Mouse (Mus musculus) limb, embryonic 10.5 days (tissue): Measurements from ENCODE around the gene Ppp1r35. TPM values are rescaled to one million over a fixed set of nuclear protein-coding genes. Genes with fewer than 3 reads are reported as not detected.

Experiments
- DNase-seq: peaks from one replicate; pipeline ENCODE4 v3.0.0-alpha.2; 2017; ENCODE audit warnings: low spot score
- H3K27ac ChIP-seq: fragments of 300-500 bp; sonication (generic); 2 replicates; pipeline ENCODE4 v1.5.1; 2016; ENCODE audit warnings: mild to moderate bottlenecking
- H3K27me3 ChIP-seq: fragments of 300-500 bp; sonication (generic); 2 replicates; pipeline ENCODE4 v1.6.1; 2016; ENCODE audit warnings: low read depth, mild to moderate bottlenecking; ENCODE audit not compliant: poor library complexity, severe bottlenecking
- H3K36me3 ChIP-seq: fragments of 300-500 bp; sonication (generic); 2 replicates; pipeline ENCODE4 v1.6.1; 2016; ENCODE audit warnings: mild to moderate bottlenecking, moderate library complexity
- H3K4me1 ChIP-seq: fragments of 300-500 bp; sonication (generic); 2 replicates; pipeline ENCODE4 v1.6.1; 2016
- H3K4me3 ChIP-seq: fragments of 300-500 bp; sonication (generic); 2 replicates; pipeline ENCODE4 v1.5.1; 2016; ENCODE audit warnings: mild to moderate bottlenecking, moderate library complexity
- H3K9me3 ChIP-seq: fragments of 300-500 bp; sonication (generic); replicated peaks from 2 replicates; pipeline ENCODE4 v1.6.1; 2016; ENCODE audit warnings: mild to moderate bottlenecking
- WGBS: fragments of 180-500 bp; shearing (Covaris S2); methylation state at CpG from one replicate; pipeline ENCODE4 v1.1.7; 2016; 5-methylcytosine and 5-hydroxymethylcytosine counted together
- polyA plus RNA-seq: library from polyadenylated mRNA; unstranded; fragments of >200 nt; fragmentation: Nextera tagmentation; extraction: Ambion mirVana; gene quantifications from 2 replicates; pipeline ENCODE4 v1.2.1, GENCODE M21; 2016

The Ppp1r35 gene
- 47.0 and 49.5 TPM in 2 replicates for polyA plus RNA-seq

DNA sequence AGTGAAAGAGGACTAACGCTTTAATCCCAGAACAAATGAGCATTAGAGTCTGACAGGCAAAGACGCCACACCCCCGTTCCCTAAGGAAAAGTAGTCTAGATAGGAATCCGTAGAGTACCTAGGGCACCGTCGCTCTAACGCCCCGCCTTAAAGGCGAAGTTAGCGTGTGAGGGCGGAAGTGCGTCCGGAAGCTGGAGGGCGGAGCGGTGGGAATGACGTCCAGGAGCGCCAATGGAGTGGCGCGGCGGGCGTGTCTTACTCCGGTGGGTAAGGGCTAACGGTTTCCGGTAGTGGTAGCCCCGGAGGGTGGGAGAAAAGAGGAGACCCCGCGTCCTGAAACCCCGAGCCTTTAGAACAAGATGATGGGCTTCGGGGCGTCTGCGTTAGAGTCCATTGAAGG, at the start of gene Ppp1r35:
Gene Ppp1r35 (plus strand): TSS at position 215 of the 400 bp plus-strand sequence.
- Histone ChIP-seq H3K27ac (peak within 1 kb of the TSS; percentile 92), H3K4me1 (peaks cover 42% of the 10 kb centered on the region), H3K4me3 (peak within 1 kb of the TSS; percentile 96), H3K27me3 (no peaks in the 10 kb centered on the region), H3K36me3 (peaks cover 40% of the 10 kb centered on the region), H3K9me3 (no peaks in the 10 kb centered on the region)
- WGBS, result under 1% methylated on average over 31 of the region's 31 CpGs
- peak; percentile 99 for DNase-seq

DNA sequence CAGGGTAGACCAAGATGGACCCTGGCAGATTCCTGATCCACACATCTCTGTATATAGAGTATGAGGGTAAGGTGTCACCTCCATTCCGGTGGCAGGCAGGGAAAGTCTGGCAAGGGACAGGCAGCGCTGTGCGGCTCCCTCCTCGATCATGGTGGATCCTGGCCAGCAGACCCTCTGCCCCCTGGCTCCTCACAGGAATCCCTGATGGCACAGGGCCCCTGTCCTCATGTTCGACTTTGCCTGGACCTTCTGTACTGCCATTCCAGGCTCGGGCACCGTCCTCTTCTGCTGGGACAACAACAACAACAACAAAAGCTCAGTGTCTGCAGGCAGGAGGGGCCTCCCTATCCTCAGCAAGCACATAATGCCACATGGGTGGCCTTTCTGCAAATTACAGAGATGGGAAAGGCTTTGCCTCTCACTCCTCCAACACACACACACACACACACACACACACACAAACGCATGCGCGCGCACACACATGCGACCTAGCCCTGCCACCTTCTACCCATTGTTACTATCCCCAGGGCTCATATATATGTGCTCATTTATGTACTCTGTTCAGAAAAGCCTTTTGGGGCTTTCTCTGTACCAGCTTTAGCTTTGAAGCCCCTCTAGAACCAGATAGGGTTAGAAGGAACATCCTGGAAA, 44.9 kb upstream of the Ppp1r35 start:
- peaks cover 39% of the 10 kb centered on the region for H3K4me1 ChIP-seq
- peaks cover 54% of the 10 kb centered on the region for H3K36me3 ChIP-seq
- peaks cover 3% of the 10 kb centered on the region; the same call in 1 of the 2 replicates for H3K27me3 ChIP-seq
- peak overlapping the region; percentile 78; the same call in 1 of the 2 replicates for H3K27ac ChIP-seq
- DNase-seq, result no peak
- H3K4me3 ChIP-seq, result peak overlapping the region; percentile 2; the same call in 1 of the 2 replicates
- WGBS, result 87% methylated on average over 12 of the region's 12 CpGs
- no peaks in the 10 kb centered on the region for H3K9me3 ChIP-seq

DNA sequence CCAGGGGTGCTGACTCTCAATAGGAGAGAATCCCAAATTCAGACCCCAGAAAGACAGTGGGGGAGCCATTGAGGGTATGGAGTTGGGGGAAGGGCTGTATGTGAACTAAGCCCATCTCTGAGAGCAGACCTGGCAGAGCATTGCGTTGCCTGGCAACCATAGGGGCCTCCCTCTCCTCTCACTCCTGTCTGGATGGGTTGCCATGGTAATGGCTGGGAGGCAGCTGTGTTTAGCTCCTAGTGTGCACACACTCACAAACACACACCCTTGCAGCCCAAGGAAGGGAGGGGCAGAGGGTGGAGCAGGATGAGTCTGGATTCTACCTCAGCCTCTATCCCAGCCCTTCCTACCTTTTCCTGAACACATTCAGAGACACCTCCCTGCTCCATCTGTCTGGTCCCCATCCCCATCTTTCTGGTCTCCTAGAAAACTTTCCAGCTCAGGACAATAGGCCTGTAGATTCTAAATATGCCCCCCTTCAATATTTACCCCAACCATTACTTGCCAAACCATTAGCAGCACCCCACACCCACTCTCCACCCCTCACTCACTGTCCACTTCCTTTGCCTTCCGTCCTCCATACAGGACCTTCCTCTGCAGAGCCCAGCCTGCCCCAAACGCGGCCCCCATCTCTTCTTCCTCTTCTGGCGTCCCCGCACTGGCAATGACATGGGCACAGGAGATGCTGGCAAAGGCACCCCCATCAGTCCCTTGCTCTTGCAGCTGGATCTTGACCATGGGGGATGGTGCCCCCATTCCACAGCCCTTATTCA, 44.2 kb upstream of the Ppp1r35 start:
- Histone ChIP-seq H3K36me3 (peaks cover 54% of the 10 kb centered on the region), H3K4me3 (peak overlapping the region; percentile 2), H3K4me1 (peaks cover 46% of the 10 kb centered on the region)

DNA sequence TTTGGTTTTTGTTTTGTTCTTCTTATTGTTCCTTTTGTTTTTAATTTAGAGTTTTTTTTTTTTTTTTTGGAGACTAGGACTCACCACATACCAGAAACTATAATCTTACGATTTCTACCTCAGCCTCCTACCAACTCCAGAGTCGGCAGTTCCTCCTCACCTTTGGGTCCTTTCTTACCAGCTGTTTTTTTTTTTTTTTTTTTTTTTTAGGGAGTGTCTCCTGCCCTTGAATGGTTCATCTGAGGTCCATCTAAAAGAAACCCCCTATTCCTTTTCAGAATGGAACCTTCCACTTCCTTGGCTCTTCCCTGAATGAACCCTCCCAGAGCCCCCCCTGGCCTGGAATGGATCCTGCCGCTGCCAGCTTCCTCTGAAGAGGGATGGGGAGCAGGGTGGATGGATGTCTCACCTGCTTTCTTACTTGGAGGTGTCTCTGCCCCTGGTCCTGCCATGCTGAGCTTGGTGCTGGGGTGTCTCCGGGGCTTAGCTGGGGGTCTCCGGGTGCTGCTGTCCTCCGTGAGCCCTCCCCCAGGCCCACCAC, 41.2 kb upstream of the Ppp1r35 start:
- H3K9me3 ChIP-seq, result no peaks in the 10 kb centered on the region
- H3K36me3 ChIP-seq, result peaks cover 50% of the 10 kb centered on the region
- no peak for DNase-seq
- 93% methylated on average over 6 of the region's 6 CpGs for WGBS
- H3K4me1 ChIP-seq, result peaks cover 67% of the 10 kb centered on the region
- no peaks in the 10 kb centered on the region for H3K27me3 ChIP-seq
- H3K27ac ChIP-seq, result 0 out of 2 replicates have a peak overlapping the region, but pooled peaks have one; percentile 19
- no peak overlapping the region for H3K4me3 ChIP-seq

More for the DNA sequence above, 44.2 kb upstream of the Ppp1r35 start:
- peaks cover 3% of the 10 kb centered on the region; the same call in 1 of the 2 replicates for H3K27me3 ChIP-seq
- DNase-seq, result peak; percentile 70
- WGBS, result 78% methylated on average over 6 of the region's 6 CpGs
- peak overlapping the region; percentile 78 for H3K27ac ChIP-seq
- H3K9me3 ChIP-seq, result no peaks in the 10 kb centered on the region

DNA sequence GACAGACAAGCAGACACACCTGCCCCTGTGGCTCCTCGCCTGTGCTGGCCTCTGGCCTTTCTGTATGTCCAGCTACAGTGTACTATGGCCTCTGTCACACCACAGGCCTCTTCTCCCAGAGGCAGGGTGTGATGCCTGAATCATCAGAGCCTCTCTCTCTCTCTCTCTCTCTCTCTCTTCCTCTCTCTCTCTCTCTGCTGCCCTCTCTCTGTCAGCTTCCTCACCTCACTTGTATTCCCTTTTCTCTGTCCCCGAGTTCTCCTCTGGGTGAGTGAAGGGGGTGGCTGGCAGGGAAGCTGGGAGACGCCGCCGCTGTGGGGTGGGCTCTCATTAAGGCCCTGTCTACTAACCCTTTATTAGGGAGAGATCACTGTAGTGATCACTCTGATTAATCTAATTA, 40.1 kb upstream of the Ppp1r35 start:
- no peak for DNase-seq
- WGBS, result 58% methylated on average over 5 of the region's 5 CpGs
- Histone ChIP-seq H3K4me3 (no peak overlapping the region), H3K27ac (no peak overlapping the region), H3K36me3 (peaks cover 40% of the 10 kb centered on the region), H3K27me3 (no peaks in the 10 kb centered on the region), H3K9me3 (no peaks in the 10 kb centered on the region), H3K4me1 (peaks cover 66% of the 10 kb centered on the region)

DNA sequence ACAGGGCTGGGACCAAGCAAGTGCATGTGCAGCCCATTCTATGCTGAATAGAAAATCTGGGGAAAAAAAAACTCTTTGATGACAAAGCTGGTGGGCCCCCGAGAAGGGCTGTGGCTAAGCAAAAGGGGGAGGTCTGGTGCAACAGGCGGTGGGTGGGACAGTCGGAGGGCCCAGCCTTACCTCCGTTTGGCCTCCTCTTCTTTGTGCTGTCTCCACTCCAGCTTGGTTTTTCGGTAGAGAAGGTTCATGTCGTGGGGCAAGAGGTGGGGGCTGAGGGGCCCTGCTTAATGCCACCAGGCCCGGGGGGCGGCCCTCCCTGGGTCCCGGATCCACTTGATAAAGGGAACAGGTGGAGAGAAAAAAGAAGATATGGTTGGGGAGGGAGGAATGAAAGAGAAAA, 39.2 kb upstream of the Ppp1r35 start:
- 67% methylated on average over 9 of the region's 9 CpGs for WGBS
- Histone ChIP-seq H3K4me3 (no peak overlapping the region), H3K27ac (no peak overlapping the region), H3K4me1 (peaks cover 56% of the 10 kb centered on the region), H3K27me3 (no peaks in the 10 kb centered on the region), H3K9me3 (no peaks in the 10 kb centered on the region), H3K36me3 (peaks cover 33% of the 10 kb centered on the region)
- DNase-seq, result no peak

DNA sequence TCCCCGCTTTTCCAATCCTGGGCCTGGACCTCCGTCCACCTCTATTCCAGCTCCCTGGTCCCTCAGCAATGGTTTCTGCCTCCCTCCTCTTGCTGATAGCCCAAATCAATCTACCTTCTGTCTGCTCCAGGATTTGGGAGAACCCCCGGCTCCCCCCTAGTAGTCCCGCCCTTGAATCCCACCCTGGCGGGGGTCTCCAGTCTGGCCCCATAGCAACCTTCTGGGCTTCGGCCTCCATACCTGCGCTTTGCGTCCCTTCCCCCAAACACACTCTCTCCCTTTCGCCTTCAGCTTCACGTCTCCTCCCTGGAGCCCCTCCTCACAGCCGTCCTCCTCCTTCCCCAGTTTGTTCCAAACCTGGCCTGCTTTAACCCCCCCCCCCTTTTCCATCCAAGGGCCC, 38.1 kb upstream of the Ppp1r35 start:
- Histone ChIP-seq H3K27me3 (no peaks in the 10 kb centered on the region), H3K4me3 (peak overlapping the region; percentile 81), H3K36me3 (peaks cover 24% of the 10 kb centered on the region), H3K27ac (peak overlapping the region; percentile 89), H3K9me3 (no peaks in the 10 kb centered on the region), H3K4me1 (peaks cover 49% of the 10 kb centered on the region)
- 12% methylated on average over 11 of the region's 11 CpGs for WGBS
- DNase-seq, result no peak

DNA sequence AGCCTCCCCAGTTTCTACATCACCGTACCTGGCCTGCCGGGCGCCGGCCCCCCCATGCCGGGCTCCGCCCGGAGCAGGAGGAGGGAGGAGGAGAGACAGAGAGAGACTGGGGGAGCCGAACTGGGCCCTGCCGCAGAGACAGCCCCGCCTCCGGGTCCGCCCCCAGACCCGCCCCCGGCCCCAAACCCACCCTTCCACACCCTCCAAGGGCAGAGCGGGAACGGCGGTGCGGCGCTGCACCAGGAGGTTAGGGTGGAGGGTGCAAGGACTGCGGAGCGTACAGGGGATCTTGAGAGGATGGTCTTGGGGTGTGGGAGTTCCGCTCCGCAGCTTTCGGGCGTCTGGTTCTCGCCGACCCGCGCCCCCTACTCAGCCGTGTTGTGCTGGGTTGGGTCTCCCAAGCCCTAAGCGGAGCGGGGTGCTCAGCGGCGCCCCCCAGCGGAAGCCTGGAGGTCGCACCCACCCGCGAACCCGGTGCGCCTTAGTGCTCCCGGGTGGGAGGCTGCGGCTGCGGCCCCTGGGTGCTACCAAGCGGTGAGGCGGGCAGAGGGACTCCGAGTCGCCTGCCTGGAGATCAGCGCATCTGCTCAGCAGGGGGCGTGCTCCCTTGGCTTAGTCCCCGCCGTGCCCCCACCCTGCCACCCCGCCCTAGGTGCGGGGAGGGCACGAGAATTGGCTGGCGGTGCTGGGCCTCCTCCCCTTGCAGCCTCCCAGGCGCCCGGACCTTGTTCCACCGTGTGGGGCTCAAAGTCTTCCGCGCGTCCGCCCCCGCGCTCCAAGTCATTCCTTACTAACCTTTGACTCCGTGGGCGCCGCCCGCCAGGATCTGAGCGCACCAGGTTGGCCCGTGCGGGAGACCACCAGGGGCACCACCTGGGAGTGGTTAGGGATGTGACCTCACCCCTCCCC, 37.4 kb upstream of the Ppp1r35 start, which contains the start of gene Nyap1:
Gene Nyap1 (minus strand): TSS at position 585 of the 909 bp plus-strand sequence.
- H3K9me3 ChIP-seq, result no peaks in the 10 kb centered on the region
- H3K36me3 ChIP-seq, result peaks cover 17% of the 10 kb centered on the region
- under 1% methylated on average over 71 of the region's 71 CpGs for WGBS
- peak within 1 kb of the TSS; percentile 89 for H3K27ac ChIP-seq
- peak within 1 kb of the TSS; percentile 81 for H3K4me3 ChIP-seq
- no peaks in the 10 kb centered on the region for H3K27me3 ChIP-seq
- H3K4me1 ChIP-seq, result peaks cover 53% of the 10 kb centered on the region
- peak; percentile 89 for DNase-seq

DNA sequence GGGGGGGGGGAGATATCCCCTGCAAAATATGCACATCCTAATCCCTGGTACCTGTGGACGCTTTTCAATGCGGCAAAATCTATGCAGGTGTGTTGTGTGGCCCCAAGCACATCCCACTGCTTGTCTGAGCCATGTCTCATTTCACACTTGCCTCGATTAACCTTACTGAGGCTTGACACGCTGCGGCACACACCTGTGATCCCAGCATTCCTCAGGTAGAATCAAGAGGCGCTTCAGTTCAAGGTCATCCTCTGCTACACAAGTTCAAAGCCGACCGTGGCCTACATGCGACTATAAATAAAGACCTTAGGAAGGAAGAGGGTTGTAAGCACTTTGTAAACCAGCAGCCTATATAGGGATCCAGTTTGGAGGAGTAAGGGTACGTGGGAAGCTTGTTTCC, 36.6 kb upstream of the Ppp1r35 start:
- WGBS, result 58% methylated on average over 10 of the region's 10 CpGs
- Histone ChIP-seq H3K36me3 (peaks cover 10% of the 10 kb centered on the region; the same call in 1 of the 2 replicates), H3K27me3 (no peaks in the 10 kb centered on the region), H3K9me3 (no peaks in the 10 kb centered on the region), H3K4me3 (peak overlapping the region; percentile 81), H3K4me1 (peaks cover 61% of the 10 kb centered on the region), H3K27ac (no peak overlapping the region; the same call in 1 of the 2 replicates)
- no peak for DNase-seq

DNA sequence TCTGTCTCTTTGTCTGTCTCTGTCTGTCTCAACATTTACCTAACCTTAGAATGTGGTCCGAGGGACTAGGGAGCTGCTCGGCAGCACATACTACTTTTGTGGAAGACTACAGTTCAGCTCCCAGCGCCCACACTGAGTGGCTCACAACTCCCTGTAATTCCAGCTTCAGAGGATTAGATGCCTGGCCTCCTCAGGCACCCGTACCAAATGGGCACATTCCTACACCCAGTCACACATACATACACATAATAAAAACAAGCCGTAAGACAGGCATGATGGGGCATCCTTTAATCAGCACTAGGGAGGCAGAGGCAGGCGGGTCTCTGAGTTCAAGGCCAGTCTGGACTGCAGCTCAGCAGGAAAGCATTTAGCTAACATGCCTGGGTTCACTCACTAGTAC, 35.8 kb upstream of the Ppp1r35 start:
- Histone ChIP-seq H3K4me3 (no peak overlapping the region), H3K27me3 (no peaks in the 10 kb centered on the region), H3K27ac (no peak overlapping the region), H3K36me3 (peaks cover 7% of the 10 kb centered on the region; the same call in 1 of the 2 replicates), H3K4me1 (peaks cover 65% of the 10 kb centered on the region), H3K9me3 (no peaks in the 10 kb centered on the region)
- WGBS, result 89% methylated on average over 6 of the region's 6 CpGs
- DNase-seq, result no peak

DNA sequence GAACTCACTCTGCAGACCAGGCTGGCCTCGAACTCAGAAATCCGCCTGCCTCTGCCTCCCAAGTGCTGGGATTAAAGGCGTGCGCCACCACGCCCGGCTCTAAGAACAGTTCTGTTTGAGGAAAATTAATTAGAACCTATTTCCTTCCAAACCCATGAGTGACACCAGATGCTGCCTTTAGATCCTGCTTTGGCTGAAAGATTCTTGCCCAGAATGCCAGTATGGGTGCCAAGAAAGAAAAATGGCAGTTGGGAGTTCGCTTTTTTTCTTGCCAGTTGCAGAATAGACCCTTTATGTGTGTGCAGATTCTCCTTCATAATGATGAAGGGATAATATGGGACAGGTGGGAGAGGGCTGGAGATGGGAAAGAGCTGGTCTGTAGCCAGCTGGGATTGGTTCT, 34.5 kb upstream of the Ppp1r35 start:
- 89% methylated on average over 7 of the region's 7 CpGs for WGBS
- H3K4me1 ChIP-seq, result peaks cover 67% of the 10 kb centered on the region

More for the DNA sequence above, 34.5 kb upstream of the Ppp1r35 start:
- Histone ChIP-seq H3K27me3 (no peaks in the 10 kb centered on the region), H3K9me3 (no peaks in the 10 kb centered on the region), H3K4me3 (no peak overlapping the region), H3K27ac (no peak overlapping the region), H3K36me3 (0 out of 2 replicates have a peak, but pooled peaks cover 4% of the 10 kb centered on the region)
- no peak for DNase-seq
